Mouse (Mus musculus) neutrophil, adult 83 days (primary cell): Measurements from ENCODE around the gene Glyctk. TPM values are rescaled to one million over a fixed set of nuclear protein-coding genes. Genes with fewer than 3 reads are reported as not detected.

Source experiments
- total RNA-seq, 2 experiments: library from RNA; stranded (reverse); gene quantifications; one replicate each; pipeline ENCODE4 v1.2.4; 2023

The Glyctk gene
- 1 to 10 TPM; 1.2 to 2.4 TPM for total RNA-seq

DNA sequence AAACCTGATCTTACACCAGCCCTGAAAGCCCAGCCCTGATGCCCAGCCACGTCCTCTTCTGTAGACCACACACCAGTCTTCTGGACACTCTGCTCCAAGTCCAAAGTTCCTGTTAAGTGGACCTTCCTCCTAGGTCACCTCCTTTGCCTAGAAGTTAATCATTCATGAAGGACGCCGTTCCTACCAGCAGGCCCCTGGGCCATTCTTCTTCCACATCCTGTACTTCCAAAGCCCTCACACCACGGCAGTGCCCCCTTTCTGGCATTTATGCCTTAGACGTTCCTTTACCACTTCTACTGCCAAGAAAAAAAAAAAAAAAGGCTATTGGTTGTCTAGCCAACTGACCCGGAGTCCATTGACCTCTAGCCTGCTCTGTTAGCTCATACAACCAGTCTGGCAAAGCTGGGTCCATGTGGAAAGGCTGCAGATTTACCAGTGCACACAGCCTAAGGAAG, at the start of gene Glyctk:
Glyctk (minus strand) TSS at position 102 of the 455 bp plus-strand sequence.

DNA sequence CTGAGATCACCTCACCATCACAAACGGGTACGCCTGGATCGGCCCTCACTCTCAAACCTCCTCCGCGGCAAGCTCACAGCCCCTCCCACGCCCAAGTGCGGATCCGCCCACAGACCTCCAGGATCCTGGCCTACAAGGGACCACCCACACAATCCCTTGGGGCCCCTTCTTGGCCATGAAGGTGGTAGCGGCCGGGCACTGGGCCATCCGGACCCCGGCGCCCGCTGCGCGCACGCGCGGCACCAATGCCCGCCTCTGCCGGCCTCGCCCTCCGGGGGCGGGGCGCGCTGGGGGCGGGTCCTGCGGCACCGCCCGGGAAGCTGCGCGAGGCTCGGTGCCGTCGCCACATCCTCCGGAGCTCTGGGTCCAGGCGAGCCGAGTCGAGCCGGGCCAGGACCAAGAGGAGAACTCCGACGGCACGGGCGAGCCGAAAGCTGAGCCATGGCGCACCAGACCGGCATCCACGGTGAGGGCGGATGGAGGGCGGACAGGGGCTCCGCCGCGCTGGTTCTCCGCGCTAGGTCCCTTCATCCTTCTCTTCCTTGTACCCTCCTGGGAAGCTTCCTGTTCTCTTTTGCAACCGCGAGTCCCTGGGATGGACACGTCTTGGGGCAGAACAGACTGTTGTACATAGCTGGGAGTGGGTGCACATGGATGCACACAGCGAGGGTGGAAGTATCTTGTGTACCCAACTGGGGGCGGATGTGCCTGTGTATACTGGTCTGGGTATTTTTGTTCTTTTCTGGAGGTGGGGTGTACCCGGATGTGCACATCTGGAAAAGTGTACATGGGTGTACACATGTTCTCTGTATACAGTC, 45.1 kb upstream of the Glyctk start, which contains the start of gene Twf2:
Twf2 (plus strand) TSS at position 290 of the 818 bp plus-strand sequence.

DNA sequence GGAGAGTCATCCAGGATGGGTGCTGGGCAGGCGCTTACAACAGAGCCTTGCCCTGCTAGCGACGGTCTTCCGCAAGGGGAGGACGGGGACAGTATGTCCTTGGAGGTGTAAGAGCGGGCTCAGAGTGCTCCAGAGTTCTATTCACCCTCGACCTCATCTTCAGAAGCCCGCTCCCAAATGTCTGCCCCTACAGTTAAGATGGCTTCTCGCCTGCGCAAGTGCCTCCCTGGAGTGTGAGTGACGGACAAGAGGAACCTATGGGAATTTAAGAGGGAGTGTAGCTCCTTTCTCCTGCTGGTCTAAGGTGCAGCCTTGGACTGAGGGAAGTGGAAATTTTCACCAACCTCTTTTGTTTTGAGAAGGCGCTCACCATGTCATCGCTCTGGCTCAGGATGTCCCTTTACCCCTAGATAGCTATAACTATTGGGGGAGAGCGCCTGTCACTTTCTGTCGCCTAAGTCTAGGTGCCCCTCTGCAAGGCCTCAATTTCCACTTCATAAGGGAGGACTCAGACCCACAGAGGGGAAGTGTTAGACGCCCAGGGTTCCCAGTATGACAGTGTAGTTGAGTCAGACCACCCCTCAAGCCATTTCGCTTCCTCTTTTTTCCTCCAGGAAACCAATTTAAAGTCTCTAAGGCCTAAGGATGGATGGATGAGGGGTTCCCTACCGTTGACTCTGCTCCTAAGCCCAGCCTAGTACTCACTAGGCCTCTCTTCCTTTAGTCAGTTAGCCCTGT, 41.8 kb upstream of the Glyctk start, which contains the start of gene Ppm1m:
Ppm1m (minus strand) TSS at position 212 of the 738 bp plus-strand sequence.

DNA sequence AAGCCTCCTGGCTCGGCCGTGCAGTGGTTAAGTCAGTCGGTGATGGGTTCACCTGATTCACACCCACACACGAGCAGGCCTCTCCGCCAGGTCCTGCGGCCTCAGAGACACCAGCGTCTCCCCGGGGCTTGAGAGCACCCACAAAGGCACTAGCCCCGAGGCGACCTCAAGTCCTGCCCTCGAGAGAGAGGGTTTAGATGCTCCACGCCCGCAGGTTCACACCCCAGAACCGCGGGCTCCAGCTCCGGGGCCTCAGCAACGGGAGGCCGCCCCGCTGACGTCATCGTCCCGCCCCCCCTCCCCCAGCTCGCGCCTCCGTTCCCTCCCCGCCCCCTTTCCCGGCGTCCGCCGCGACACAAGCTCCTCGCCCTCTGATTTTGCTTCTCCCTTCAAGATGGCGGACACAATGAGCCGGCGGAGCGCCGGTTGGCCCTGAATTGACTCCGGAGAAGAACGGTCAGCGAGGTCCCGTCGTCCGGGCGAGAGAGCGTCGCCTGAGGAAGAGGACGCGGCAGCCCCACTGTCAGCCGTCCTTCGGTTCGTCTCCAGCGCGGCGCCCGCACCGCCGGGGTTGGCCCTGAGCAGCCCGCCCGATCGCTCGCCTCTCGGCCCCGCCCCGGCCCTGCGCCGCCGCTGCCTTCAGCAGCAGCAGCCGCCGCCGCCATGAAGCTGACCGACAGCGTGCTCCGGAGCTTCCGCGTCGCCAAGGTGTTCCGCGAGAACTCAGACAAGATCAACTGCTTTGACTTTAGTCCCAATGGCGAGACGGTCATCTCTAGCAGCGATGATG, 12.8 kb upstream of the Glyctk start, which contains the start of gene Wdr82:
Wdr82 (plus strand) TSS at position 373 of the 790 bp plus-strand sequence.

Other genes starting within 250 kb of the Glyctk start
- under 1 TPM; 0.04 to 0.31 TPM for gene Col6a5, start 197.5 kb downstream of the Glyctk start, total RNA-seq
- gene Col6a4, start 61.4 kb downstream of the Glyctk start, total RNA-seq = not detected
- 10 to 100 TPM; 57.7 to 62.3 TPM for gene Wdr82, start 12.8 kb upstream of the Glyctk start, total RNA-seq
- 100 to 1,000 TPM; 132 to 139 TPM for gene Ppm1m, start 41.6 kb upstream of the Glyctk start, total RNA-seq
- gene Twf2, start 45.0 kb upstream of the Glyctk start, total RNA-seq = 100 to 1,000 TPM; 166 to 171 TPM
- gene Tlr9, start 64.5 kb upstream of the Glyctk start, total RNA-seq = 10 to 100 TPM; 14.7 to 15.4 TPM
- 100 to 1,000 TPM; 215 to 220 TPM for gene Alas1, start 90.5 kb upstream of the Glyctk start, total RNA-seq
- gene Poc1a, start 122.9 kb upstream of the Glyctk start, total RNA-seq = 10 to 100 TPM; 17.3 to 17.5 TPM
- gene Dusp7, start 210.5 kb upstream of the Glyctk start, total RNA-seq = 10 to 100 TPM; 22.1 to 25.2 TPM